Mouse (Mus musculus) liver, embryonic 15.5 days (tissue): ENCODE data around the gene Tenm4. TPM values are rescaled to one million over a fixed set of nuclear protein-coding genes. Genes with fewer than 3 reads are reported as not detected.

Source experiments
- ATAC-seq: fragments of 200-750 bp; cut with Nextera tagmentation; 2 replicates; pipeline ENCODE4 v1.8.0; 2017; ENCODE audit warnings: moderate number of reproducible peaks, mild to moderate bottlenecking, moderate library complexity; ENCODE audit not compliant: insufficient read depth
- H3K27ac ChIP-seq: fragments of 300-500 bp; sonication (generic); replicated peaks from 2 replicates; pipeline ENCODE4 v1.5.1; 2015; ENCODE audit warnings: mild to moderate bottlenecking, inconsistent platforms
- H3K27me3 ChIP-seq: fragments of 300-500 bp; sonication (generic); 2 replicates; pipeline ENCODE4 v1.6.1; 2015; ENCODE audit warnings: mild to moderate bottlenecking, inconsistent platforms
- H3K36me3 ChIP-seq: fragments of 300-500 bp; sonication (generic); replicated peaks from 2 replicates; pipeline ENCODE4 v1.6.1; 2015; ENCODE audit warnings: moderate library complexity, mild to moderate bottlenecking, inconsistent platforms
- H3K4me1 ChIP-seq: fragments of 300-500 bp; sonication (generic); replicated peaks from 2 replicates; pipeline ENCODE4 v1.6.1; 2015; ENCODE audit warnings: inconsistent platforms
- H3K4me2 ChIP-seq: fragments of 300-500 bp; sonication (generic); 2 replicates; pipeline ENCODE4 v1.6.1; 2015; ENCODE audit warnings: moderate library complexity, mild to moderate bottlenecking, inconsistent platforms
- H3K4me3 ChIP-seq: fragments of 300-500 bp; sonication (generic); replicated peaks from 2 replicates; pipeline ENCODE4 v1.5.1; 2015; ENCODE audit warnings: mild to moderate bottlenecking, inconsistent platforms
- H3K9ac ChIP-seq: fragments of 300-500 bp; sonication (generic); 2 replicates; pipeline ENCODE4 v1.6.1; 2015; ENCODE audit warnings: moderate library complexity, mild to moderate bottlenecking, inconsistent platforms
- H3K9me3 ChIP-seq: fragments of 300-500 bp; sonication (generic); replicated peaks from 2 replicates; pipeline ENCODE4 v1.6.1; 2016; ENCODE audit warnings: inconsistent platforms
- WGBS: fragments of 180-500 bp; shearing (Covaris S2); methylation state at CpG from one replicate; pipeline ENCODE4 v1.1.7; 2015; ENCODE audit warnings: mixed read lengths; ENCODE audit not compliant: insufficient replicate concordance; 5-methylcytosine and 5-hydroxymethylcytosine counted together
- polyA plus RNA-seq: library from polyadenylated mRNA; unstranded; fragments of >200 nt; fragmentation: Nextera tagmentation; extraction: Ambion mirVana; gene quantifications from 2 replicates; pipeline ENCODE4 v1.2.1, GENCODE M21; 2015

Gene Tenm4
- polyA plus RNA-seq, 1 experiment from 2014 or later, result 0.69 TPM

DNA sequence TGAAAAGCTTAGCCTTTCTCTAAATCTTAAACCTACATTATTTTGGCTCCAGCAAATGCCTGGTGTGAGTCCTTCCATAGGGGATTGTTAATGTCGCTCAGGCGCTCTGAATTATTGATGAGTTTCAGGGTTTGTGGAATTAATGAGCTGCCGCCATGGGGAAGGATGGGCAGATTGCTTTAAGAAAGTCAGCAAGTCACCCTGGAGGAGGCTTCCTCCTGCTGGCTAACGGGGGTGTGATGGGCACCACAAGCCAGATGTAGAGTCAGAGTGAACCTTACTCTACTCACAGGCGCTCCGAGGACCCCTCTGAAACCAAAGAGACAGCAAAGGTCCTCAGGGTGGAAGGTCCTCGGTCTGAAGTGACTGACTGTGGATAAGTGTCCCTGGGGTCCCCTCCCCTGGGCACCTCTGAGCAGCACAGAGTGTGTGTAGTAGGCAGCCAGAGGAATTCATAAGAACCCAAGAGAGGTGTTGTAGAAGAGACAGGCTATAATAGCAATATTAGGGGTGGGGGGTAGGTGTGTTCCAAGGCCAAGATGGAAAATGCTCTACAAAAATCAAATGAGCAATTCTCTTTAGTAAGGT is 637.1 kb downstream of the Tenm4 start:
- Histone ChIP-seq H3K27me3 (peaks cover 48% of the 10 kb centered on the region), H3K36me3 (no peaks in the 10 kb centered on the region), H3K9ac (no peak overlapping the region), H3K9me3 (no peaks in the 10 kb centered on the region), H3K4me1 (no peaks in the 10 kb centered on the region), H3K4me3 (no peak overlapping the region), H3K4me2 (no peak overlapping the region), H3K27ac (no peak overlapping the region)
- 59% methylated on average over 7 of the region's 7 CpGs for WGBS
- no peak for ATAC-seq

DNA sequence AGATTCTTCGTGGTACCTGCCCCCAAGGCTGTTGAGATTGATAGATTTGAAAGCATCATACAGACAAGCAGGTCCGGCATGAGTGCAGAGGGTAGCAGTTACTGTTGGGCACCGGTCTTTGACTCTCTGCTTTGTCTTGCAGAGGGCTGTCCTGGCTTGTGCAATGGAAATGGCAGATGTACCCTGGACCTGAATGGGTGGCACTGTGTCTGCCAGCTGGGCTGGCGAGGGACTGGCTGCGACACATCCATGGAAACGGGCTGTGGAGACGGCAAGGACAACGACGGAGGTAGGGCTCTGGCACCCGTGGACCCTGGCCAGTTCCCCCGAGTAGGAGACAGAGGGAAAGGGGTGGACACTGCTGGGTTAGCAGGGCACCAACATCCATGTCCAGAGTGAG is 640.6 kb downstream of the Tenm4 start:
- peaks cover 38% of the 10 kb centered on the region for H3K27me3 ChIP-seq
- ATAC-seq, result no peak
- H3K4me1 ChIP-seq, result 0 out of 2 replicates have a peak, but pooled peaks cover 3% of the 10 kb centered on the region
- no peaks in the 10 kb centered on the region for H3K36me3 ChIP-seq
- no peak overlapping the region for H3K9ac ChIP-seq
- no peak overlapping the region for H3K4me2 ChIP-seq
- 74% methylated on average over 11 of the region's 11 CpGs for WGBS
- H3K4me3 ChIP-seq, result no peak overlapping the region
- no peak overlapping the region for H3K27ac ChIP-seq
- H3K9me3 ChIP-seq, result no peaks in the 10 kb centered on the region

DNA sequence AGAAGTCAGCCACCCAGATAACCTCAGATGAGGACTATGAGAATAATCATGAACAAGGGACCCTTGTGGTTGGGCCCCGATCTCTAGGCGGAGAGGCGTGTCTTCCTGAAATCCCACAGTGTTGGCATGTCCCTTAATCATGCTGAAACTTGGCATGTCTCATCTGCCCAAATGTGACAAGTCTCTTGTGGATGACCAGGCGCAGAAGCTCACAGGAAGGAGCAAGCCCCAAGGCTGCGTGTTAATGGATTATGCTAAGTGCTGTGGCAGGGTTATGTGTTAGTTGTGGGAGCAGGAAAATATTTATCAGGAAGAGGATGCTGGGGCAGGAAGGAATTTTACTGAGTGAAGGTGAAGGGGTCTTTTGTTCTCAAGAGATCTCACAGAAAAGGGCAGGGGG is 642.0 kb downstream of the Tenm4 start:
- Histone ChIP-seq H3K4me3 (no peak overlapping the region), H3K36me3 (no peaks in the 10 kb centered on the region), H3K4me1 (0 out of 2 replicates have a peak, but pooled peaks cover 7% of the 10 kb centered on the region), H3K27ac (no peak overlapping the region), H3K9ac (no peak overlapping the region), H3K27me3 (peaks cover 25% of the 10 kb centered on the region; the same call in 1 of the 2 replicates), H3K4me2 (no peak overlapping the region), H3K9me3 (no peaks in the 10 kb centered on the region)
- no peak for ATAC-seq
- WGBS, result 57% methylated on average over 5 of the region's 5 CpGs

DNA sequence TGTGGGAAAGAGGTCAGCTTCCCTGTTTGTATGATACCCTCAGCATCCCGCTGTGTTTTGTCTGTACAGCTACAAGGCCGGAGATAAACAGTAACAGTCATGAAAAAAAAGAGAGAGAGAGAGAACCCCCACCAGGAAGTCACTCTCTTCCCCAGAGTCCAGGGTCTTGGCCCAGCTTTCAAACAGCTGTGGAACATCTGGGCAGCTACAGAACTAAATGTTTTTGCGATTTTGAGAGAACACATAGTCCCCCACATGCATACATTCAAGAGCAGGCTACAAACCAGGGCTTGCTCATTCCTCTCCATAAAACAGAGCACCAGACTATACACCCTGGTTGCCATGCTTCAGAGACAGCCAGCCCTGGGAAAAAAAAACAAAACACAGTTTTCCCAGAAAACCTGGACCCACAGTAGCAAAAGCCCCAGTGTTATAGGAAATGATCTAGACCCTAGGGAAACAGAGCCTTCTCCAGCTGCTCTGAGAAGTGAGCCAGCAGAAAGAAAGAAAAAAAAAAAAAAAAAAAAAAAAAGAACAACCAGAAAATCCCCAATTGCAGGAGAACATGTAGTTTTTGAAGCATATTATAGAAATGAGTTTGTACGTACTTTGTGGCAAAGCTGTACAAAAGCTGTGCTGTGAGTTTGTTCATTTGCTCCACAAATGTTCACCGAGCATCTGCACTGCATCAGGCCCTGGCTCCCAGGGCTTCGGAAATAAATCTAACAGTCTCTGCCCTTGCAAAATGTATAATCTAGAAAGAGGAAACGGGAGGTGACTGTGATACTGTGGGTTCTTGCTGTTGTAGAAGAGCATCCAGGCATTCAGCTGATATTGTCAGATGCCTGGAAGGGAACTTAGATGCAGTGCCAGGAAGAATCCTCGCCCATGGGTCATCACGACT is 642.7 kb downstream of the Tenm4 start:
- H3K4me3 ChIP-seq, result no peak overlapping the region
- 38% methylated on average over 9 of the region's 9 CpGs for WGBS
- no peaks in the 10 kb centered on the region for H3K36me3 ChIP-seq
- no peak for ATAC-seq
- H3K9ac ChIP-seq, result no peak overlapping the region
- no peak overlapping the region for H3K27ac ChIP-seq
- H3K4me2 ChIP-seq, result no peak overlapping the region
- 0 out of 2 replicates have a peak, but pooled peaks cover 7% of the 10 kb centered on the region for H3K4me1 ChIP-seq
- H3K9me3 ChIP-seq, result no peaks in the 10 kb centered on the region
- peaks cover 23% of the 10 kb centered on the region; the same call in 1 of the 2 replicates for H3K27me3 ChIP-seq

DNA sequence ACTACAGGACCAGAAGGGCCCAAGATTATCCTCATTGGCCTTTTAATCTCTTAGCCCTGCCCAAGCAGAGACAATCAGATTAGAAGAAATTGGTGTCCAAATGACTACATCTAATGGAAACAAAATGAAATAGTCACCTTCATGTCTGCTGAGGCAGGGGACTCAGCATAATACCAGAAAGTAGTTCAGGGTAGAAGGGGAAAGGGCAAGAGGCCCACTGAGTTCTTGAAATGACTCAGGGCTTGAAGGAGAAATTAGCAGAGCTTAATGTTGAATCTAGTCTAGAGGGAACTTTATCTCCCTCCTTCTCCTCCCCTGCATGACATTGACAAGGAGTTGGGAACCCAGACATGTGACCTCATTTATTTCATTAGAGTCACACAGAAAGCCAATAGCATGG is 643.5 kb downstream of the Tenm4 start:
- H3K4me1 ChIP-seq, result 0 out of 2 replicates have a peak, but pooled peaks cover 7% of the 10 kb centered on the region
- H3K9me3 ChIP-seq, result no peaks in the 10 kb centered on the region
- no peak overlapping the region for H3K9ac ChIP-seq
- no peak overlapping the region for H3K27ac ChIP-seq
- H3K4me3 ChIP-seq, result no peak overlapping the region
- ATAC-seq, result no peak
- no peaks in the 10 kb centered on the region for H3K36me3 ChIP-seq
- H3K27me3 ChIP-seq, result peaks cover 24% of the 10 kb centered on the region; the same call in 1 of the 2 replicates
- no peak overlapping the region for H3K4me2 ChIP-seq

- Histone ChIP-seq H3K9ac (no peak overlapping the region), H3K4me1 (0 out of 2 replicates have a peak, but pooled peaks cover 7% of the 10 kb centered on the region), H3K4me2 (no peak overlapping the region), H3K9me3 (no peaks in the 10 kb centered on the region), H3K4me3 (no peak overlapping the region), H3K27ac (no peak overlapping the region), H3K27me3 (peaks cover 18% of the 10 kb centered on the region; the same call in 1 of the 2 replicates), H3K36me3 (no peaks in the 10 kb centered on the region)
- 18% methylated on average over 6 of the region's 6 CpGs for WGBS
- no peak for ATAC-seq
Measured at GRCm38 (mm10) chr7:96817030-96817674, 646.1 kb downstream of the Tenm4 start.

- Histone ChIP-seq H3K9me3 (no peaks in the 10 kb centered on the region), H3K4me3 (no peak overlapping the region), H3K27me3 (peaks cover 14% of the 10 kb centered on the region; the same call in 1 of the 2 replicates), H3K4me1 (0 out of 2 replicates have a peak, but pooled peaks cover 7% of the 10 kb centered on the region), H3K36me3 (no peaks in the 10 kb centered on the region), H3K9ac (no peak overlapping the region), H3K4me2 (no peak overlapping the region), H3K27ac (no peak overlapping the region)
- WGBS, result 75% methylated on average over 6 of the region's 6 CpGs
- ATAC-seq, result no peak
Measured at GRCm38 (mm10) chr7:96818236-96818916, 647.3 kb downstream of the Tenm4 start.

DNA sequence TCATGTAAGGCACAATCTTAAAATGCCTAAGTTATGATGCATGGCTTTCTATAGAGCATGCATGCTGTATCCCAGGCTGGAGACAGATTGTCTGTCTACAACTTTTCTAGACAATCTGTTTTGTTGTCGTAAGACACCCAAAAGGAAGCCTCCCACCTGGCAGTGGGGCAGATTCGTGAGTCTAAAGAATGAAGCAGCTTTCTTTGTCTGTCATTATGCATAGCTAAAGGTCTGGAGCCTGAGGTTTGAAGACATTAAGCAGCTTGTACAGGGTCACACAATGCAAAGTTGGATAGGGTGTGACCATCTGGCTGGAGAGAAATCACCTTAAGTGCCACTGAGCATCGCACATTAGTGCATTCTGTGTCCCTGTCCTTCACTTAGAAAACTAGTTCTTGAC is 648.5 kb downstream of the Tenm4 start:
- H3K27ac ChIP-seq, result no peak overlapping the region
- peaks cover 14% of the 10 kb centered on the region; the same call in 1 of the 2 replicates for H3K27me3 ChIP-seq
- no peak overlapping the region for H3K4me3 ChIP-seq
- H3K36me3 ChIP-seq, result no peaks in the 10 kb centered on the region
- no peak for ATAC-seq
- H3K4me1 ChIP-seq, result 0 out of 2 replicates have a peak, but pooled peaks cover 6% of the 10 kb centered on the region
- H3K9me3 ChIP-seq, result no peaks in the 10 kb centered on the region
- no peak overlapping the region for H3K9ac ChIP-seq
- 57% methylated on average over 3 of the region's 3 CpGs for WGBS
- no peak overlapping the region for H3K4me2 ChIP-seq

- H3K4me3 ChIP-seq, result no peak overlapping the region
- H3K36me3 ChIP-seq, result no peaks in the 10 kb centered on the region
- ATAC-seq, result no peak
- no peaks in the 10 kb centered on the region for H3K9me3 ChIP-seq
- 71% methylated on average over 6 of the region's 6 CpGs for WGBS
- H3K27ac ChIP-seq, result no peak overlapping the region
- peaks cover 14% of the 10 kb centered on the region; the same call in 1 of the 2 replicates for H3K27me3 ChIP-seq
- H3K4me1 ChIP-seq, result 0 out of 2 replicates have a peak, but pooled peaks cover 3% of the 10 kb centered on the region
- H3K9ac ChIP-seq, result no peak overlapping the region
- H3K4me2 ChIP-seq, result no peak overlapping the region
Measured at GRCm38 (mm10) chr7:96820343-96820742, 649.3 kb downstream of the Tenm4 start.

DNA sequence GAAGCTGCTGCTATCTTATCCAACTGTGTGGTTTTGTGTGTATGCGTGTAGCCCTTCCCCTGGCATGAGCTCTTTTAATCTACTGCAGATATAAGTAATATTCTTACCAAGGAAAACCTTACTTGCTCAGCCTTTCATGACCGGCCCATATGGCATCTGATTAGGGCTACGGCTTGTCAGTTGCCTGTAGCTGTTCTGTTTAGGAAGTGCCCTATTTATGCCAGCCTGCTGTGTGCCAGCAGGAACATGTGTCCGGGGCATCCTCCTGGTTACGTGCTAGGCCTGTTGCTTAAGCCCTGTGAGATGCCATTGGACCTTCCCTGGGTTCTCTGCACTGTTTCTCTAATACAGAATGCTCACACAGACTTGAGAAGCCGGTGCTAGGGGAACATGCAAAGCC is 655.1 kb downstream of the Tenm4 start:
- H3K9me3 ChIP-seq, result no peaks in the 10 kb centered on the region
- no peak overlapping the region for H3K4me3 ChIP-seq
- H3K36me3 ChIP-seq, result no peaks in the 10 kb centered on the region
- no peak overlapping the region for H3K9ac ChIP-seq
- H3K4me1 ChIP-seq, result no peaks in the 10 kb centered on the region
- H3K27ac ChIP-seq, result no peak overlapping the region
- H3K4me2 ChIP-seq, result no peak overlapping the region
- 42% methylated on average over 6 of the region's 6 CpGs for WGBS
- ATAC-seq, result no peak
- H3K27me3 ChIP-seq, result no peaks in the 10 kb centered on the region
